Mouse (Mus musculus) forebrain, postnatal 0 days (tissue): ENCODE measurements around the gene Smim4. TPM values are rescaled to one million over a fixed set of nuclear protein-coding genes. Genes with fewer than 3 reads are reported as not detected.
A peak's percentile ranks its signal among the peaks of the same experiment; 100 is the strongest.

Source experiments
- ATAC-seq: fragments of 200-750 bp; cut with Nextera tagmentation; 2 replicates; pipeline ENCODE4 v1.8.0; 2017; ENCODE audit warnings: mild to moderate bottlenecking, moderate library complexity
- DNase-seq: peaks from one replicate; pipeline ENCODE4 v3.0.0-alpha.2; 2015
- H3K27ac ChIP-seq: fragments of 300-500 bp; sonication (generic); 2 replicates; pipeline ENCODE4 v1.5.1; 2014; ENCODE audit warnings: low read depth, mild to moderate bottlenecking, antibody characterized with exemption, low read length, moderate library complexity, mixed read lengths
- H3K27me3 ChIP-seq: fragments of 300-500 bp; sonication (generic); 2 replicates; pipeline ENCODE4 v1.6.1; 2014; ENCODE audit warnings: mild to moderate bottlenecking, low read length, mixed read lengths; ENCODE audit not compliant: insufficient read depth
- H3K36me3 ChIP-seq: fragments of 300-500 bp; sonication (generic); 2 replicates; pipeline ENCODE4 v1.6.1; 2014; ENCODE audit warnings: mild to moderate bottlenecking, moderate library complexity; ENCODE audit not compliant: insufficient read depth
- H3K4me1 ChIP-seq: fragments of 300-500 bp; sonication (generic); 2 replicates; pipeline ENCODE4 v1.6.1; 2014; ENCODE audit warnings: antibody characterized with exemption; ENCODE audit not compliant: insufficient read depth
- H3K4me2 ChIP-seq: fragments of 300-500 bp; sonication (generic); 2 replicates; pipeline ENCODE4 v1.6.1; 2014; ENCODE audit warnings: low read depth, mild to moderate bottlenecking, moderate library complexity
- H3K4me3 ChIP-seq: fragments of 300-500 bp; sonication (generic); 2 replicates; pipeline ENCODE4 v1.5.1; 2014; ENCODE audit warnings: low read depth, low read length, mixed read lengths
- H3K9ac ChIP-seq: fragments of 300-500 bp; sonication (generic); 2 replicates; pipeline ENCODE4 v1.6.1; 2014; ENCODE audit warnings: mild to moderate bottlenecking
- H3K9me3 ChIP-seq: fragments of 300-500 bp; sonication (generic); 2 replicates; pipeline ENCODE4 v1.6.1; 2016; ENCODE audit warnings: low read length
- CTCF ChIP-seq: sonication (generic); IDR thresholded peaks from 2 replicates; pipeline ENCODE4 v1.5.1; 2016; ENCODE audit warnings: antibody characterized with exemption, control low read depth, low read depth
- WGBS: fragments of 180-500 bp; shearing (Covaris S2); extraction: QIAGEN DNeasy Blood & Tissue Kit; methylation state at CpG from one replicate; pipeline ENCODE4 v1.1.7; 2014; 5-methylcytosine and 5-hydroxymethylcytosine counted together
- polyA plus RNA-seq: library from polyadenylated mRNA; unstranded; fragments of >200 nt; fragmentation: Nextera tagmentation; extraction: Ambion mirVana; gene quantifications from 2 replicates; pipeline ENCODE4 v1.2.1, GENCODE M21; 2015
- total RNA-seq: library from RNA; depleted of rRNA; stranded (reverse); fragments of >200 nt; gene quantifications from 2 replicates; pipeline ENCODE4 v1.2.3, GENCODE M21; 2014

Gene Smim4
- total and polyA plus RNA-seq, 2 experiments from 2014 or later: 9.9 to 49.1 TPM

- H3K4me3 ChIP-seq: no peak overlapping the region
- ATAC-seq (0 out of 2 replicates have a peak, but pooled peaks have one; percentile 32), DNase-seq (no peak)
- no peak for TF ChIP-seq CTCF
- H3K27ac ChIP-seq: no peak overlapping the region
- no peaks in the 10 kb centered on the region for H3K4me1 ChIP-seq
- WGBS: 69% methylated on average over 8 of the region's 8 CpGs
- H3K27me3 ChIP-seq: no peaks in the 10 kb centered on the region
- H3K4me2 ChIP-seq: no peak overlapping the region
- H3K36me3 ChIP-seq: no peaks in the 10 kb centered on the region
- no peaks in the 10 kb centered on the region for H3K9me3 ChIP-seq
- no peak overlapping the region for H3K9ac ChIP-seq
Measured at GRCm38 (mm10) chr14:31164067-31164466, 35.3 kb upstream of the Smim4 start.

- 71% methylated on average over 10 of the region's 10 CpGs for WGBS
- H3K4me1 ChIP-seq: no peaks in the 10 kb centered on the region
Measured at GRCm38 (mm10) chr14:31161638-31162037, 32.9 kb upstream of the Smim4 start.

GRCm38 (mm10) chr14:31161191-31161590 is 32.4 kb upstream of the Smim4 start:
- Histone ChIP-seq H3K27ac (no peak overlapping the region), H3K4me1 (no peaks in the 10 kb centered on the region), H3K9me3 (no peaks in the 10 kb centered on the region), H3K9ac (no peak overlapping the region), H3K36me3 (no peaks in the 10 kb centered on the region), H3K27me3 (no peaks in the 10 kb centered on the region), H3K4me3 (no peak overlapping the region), H3K4me2 (no peak overlapping the region)
- DNase-seq: no peak
- TF ChIP-seq CTCF: no peak
- no peak for ATAC-seq
- WGBS: 93% methylated on average over 7 of the region's 7 CpGs

More at GRCm38 (mm10) chr14:31161638-31162037, 32.9 kb upstream of the Smim4 start:
- Histone ChIP-seq H3K9me3 (no peaks in the 10 kb centered on the region), H3K27me3 (no peaks in the 10 kb centered on the region), H3K4me3 (no peak overlapping the region), H3K36me3 (no peaks in the 10 kb centered on the region), H3K27ac (no peak overlapping the region), H3K9ac (no peak overlapping the region), H3K4me2 (no peak overlapping the region)
- no peak for TF ChIP-seq CTCF
- ATAC-seq (no peak), DNase-seq (no peak)

- 82% methylated on average over 27 of the region's 27 CpGs for WGBS
- no peak for DNase-seq
- no peak overlapping the region for H3K4me2 ChIP-seq
Measured at GRCm38 (mm10) chr14:31160196-31161150, 31.7 kb upstream of the Smim4 start.

GRCm38 (mm10) chr14:31145694-31146093 is 16.9 kb upstream of the Smim4 start:
- DNase-seq: no peak
- no peak overlapping the region for H3K4me3 ChIP-seq
- TF ChIP-seq CTCF: no peak

More at GRCm38 (mm10) chr14:31160196-31161150, 31.7 kb upstream of the Smim4 start:
- H3K4me1 ChIP-seq: no peaks in the 10 kb centered on the region
- H3K9me3 ChIP-seq: no peaks in the 10 kb centered on the region
- H3K27ac ChIP-seq: no peak overlapping the region
- no peak for ATAC-seq
- no peak for TF ChIP-seq CTCF
- no peak overlapping the region for H3K9ac ChIP-seq
- no peaks in the 10 kb centered on the region for H3K27me3 ChIP-seq
- no peak overlapping the region for H3K4me3 ChIP-seq
- no peaks in the 10 kb centered on the region for H3K36me3 ChIP-seq

DNA sequence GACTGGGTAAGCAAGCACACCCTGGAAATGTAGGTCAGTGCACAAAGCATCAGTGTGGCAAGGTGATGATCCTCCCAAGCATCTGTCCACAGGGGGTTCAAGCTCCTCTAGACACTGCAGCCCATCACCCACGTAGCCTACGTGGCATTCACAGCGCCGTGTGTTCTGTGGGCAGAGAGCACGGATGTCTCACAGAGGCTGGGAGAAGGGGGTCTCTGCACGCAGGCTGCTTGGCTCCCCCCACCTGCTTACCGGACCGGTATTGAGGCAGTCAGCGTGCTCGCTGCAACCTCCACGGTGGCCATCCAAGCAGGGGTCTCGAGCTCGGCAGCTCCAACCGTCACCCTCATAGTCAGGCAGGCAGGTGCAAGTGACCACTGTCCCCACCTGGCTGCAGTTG is 12.3 kb upstream of the Smim4 start:
- Histone ChIP-seq H3K36me3 (peaks cover 12% of the 10 kb centered on the region), H3K4me3 (no peak overlapping the region), H3K27ac (no peak overlapping the region), H3K27me3 (no peaks in the 10 kb centered on the region), H3K9ac (no peak overlapping the region), H3K9me3 (no peaks in the 10 kb centered on the region), H3K4me2 (no peak overlapping the region), H3K4me1 (no peaks in the 10 kb centered on the region)
- TF ChIP-seq CTCF: no peak
- WGBS: 92% methylated on average over 14 of the region's 14 CpGs
- ATAC-seq (no peak), DNase-seq (no peak)

More at GRCm38 (mm10) chr14:31145694-31146093, 16.9 kb upstream of the Smim4 start:
- no peaks in the 10 kb centered on the region for H3K27me3 ChIP-seq
- peaks cover 3% of the 10 kb centered on the region; the same call in 1 of the 2 replicates for H3K36me3 ChIP-seq
- no peak for ATAC-seq
- H3K9ac ChIP-seq: no peak overlapping the region
- no peaks in the 10 kb centered on the region for H3K4me1 ChIP-seq
- no peak overlapping the region for H3K4me2 ChIP-seq
- 90% methylated on average over 11 of the region's 11 CpGs for WGBS
- no peak overlapping the region for H3K27ac ChIP-seq
- H3K9me3 ChIP-seq: no peaks in the 10 kb centered on the region

- WGBS: 90% methylated on average over 15 of the region's 15 CpGs
- no peak overlapping the region for H3K4me3 ChIP-seq
- peaks cover 12% of the 10 kb centered on the region for H3K36me3 ChIP-seq
Measured at GRCm38 (mm10) chr14:31140141-31140540, 11.4 kb upstream of the Smim4 start.

More at GRCm38 (mm10) chr14:31140141-31140540, 11.4 kb upstream of the Smim4 start:
- ATAC-seq (no peak), DNase-seq (no peak)
- Histone ChIP-seq H3K27me3 (no peaks in the 10 kb centered on the region), H3K4me1 (no peaks in the 10 kb centered on the region), H3K27ac (no peak overlapping the region), H3K9ac (no peak overlapping the region), H3K9me3 (no peaks in the 10 kb centered on the region), H3K4me2 (no peak overlapping the region)
- no peak for TF ChIP-seq CTCF
